28 mouse cellular contexts compared by ENCODE assay signal in the genomic region with DNA sequence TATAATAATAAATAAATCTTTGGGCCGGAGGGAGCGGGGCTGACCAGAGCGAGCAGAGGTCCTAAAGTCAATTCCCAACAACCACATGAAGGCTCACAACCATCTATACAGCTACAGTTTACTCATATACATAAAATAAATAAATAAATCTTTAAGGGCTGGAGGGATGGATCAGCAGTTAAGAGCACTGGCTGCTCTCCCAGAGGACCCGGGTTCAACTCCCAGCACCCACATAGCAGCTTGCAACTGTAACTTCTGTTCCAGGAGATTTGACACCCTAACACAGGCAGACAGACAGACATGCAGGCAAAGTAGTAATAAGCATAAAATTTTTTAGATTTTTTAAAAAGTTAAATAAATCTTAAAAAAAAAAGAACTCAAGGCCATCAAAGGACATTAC.
"Had no signal": no experiment of that assay in that cellular context is flagged by ENCODE, and none has a peak within 500 bp of the region (broad histone marks: within the 10 kb centered on the region; RNA-seq: fewer than 3 reads in every experiment).

No protein-coding gene starts in this region.

- DNase-seq: cerebellum, adult 2 months; cerebellum, adult 8-10 months; cerebellum, adult 9-10 months; cerebellum, adult 9-11 months; cerebellum, postnatal 10 days; cerebellum, postnatal 14 days; cerebellum, postnatal 25 days; cerebellum, postnatal 36 days; embryo, embryonic 11 days; forebrain, postnatal 0 days; gastrocnemius, adult 2 months; gastrocnemius, postnatal 10 days; gastrocnemius, postnatal 14 days; gastrocnemius, postnatal 25 days; gastrocnemius, postnatal 36 days; heart, adult 18-20 months; heart, adult 2 months had no signal

- H3K4me3 ChIP-seq: embryonic facial prominence, embryonic 10.5 days; embryonic facial prominence, embryonic 12.5 days; embryonic facial prominence, embryonic 13.5 days; embryonic facial prominence, embryonic 15.5 days; erythroblast, embryonic 14.5 days; forebrain, embryonic 10.5 days; forebrain, embryonic 12.5 days; forebrain, embryonic 13.5 days; forebrain, embryonic 15.5 days; gastrocnemius, adult 2 months; heart, adult 2 months had no signal

- H3K4me2 ChIP-seq: embryonic facial prominence, embryonic 12.5 days; embryonic facial prominence, embryonic 13.5 days; embryonic facial prominence, embryonic 15.5 days; forebrain, embryonic 12.5 days; forebrain, embryonic 13.5 days; forebrain, embryonic 15.5 days had no signal

- H3K9ac ChIP-seq: embryonic facial prominence, embryonic 12.5 days; embryonic facial prominence, embryonic 13.5 days; embryonic facial prominence, embryonic 15.5 days; forebrain, embryonic 12.5 days; forebrain, embryonic 13.5 days; forebrain, embryonic 15.5 days; forebrain, postnatal 0 days had no signal

- H3K9me3 ChIP-seq: embryonic facial prominence, embryonic 10.5 days; embryonic facial prominence, embryonic 12.5 days; embryonic facial prominence, embryonic 15.5 days; forebrain, embryonic 10.5 days; forebrain, embryonic 12.5 days; forebrain, embryonic 13.5 days; forebrain, embryonic 15.5 days had no signal

- H3K36me3 ChIP-seq: embryonic facial prominence, embryonic 10.5 days; embryonic facial prominence, embryonic 12.5 days; embryonic facial prominence, embryonic 13.5 days; embryonic facial prominence, embryonic 15.5 days; forebrain, embryonic 10.5 days; forebrain, embryonic 12.5 days; forebrain, embryonic 15.5 days had no signal

- H3K27ac ChIP-seq: embryonic facial prominence, embryonic 10.5 days; embryonic facial prominence, embryonic 12.5 days; embryonic facial prominence, embryonic 13.5 days; embryonic facial prominence, embryonic 15.5 days; forebrain, embryonic 10.5 days; forebrain, embryonic 12.5 days; forebrain, embryonic 13.5 days; forebrain, embryonic 15.5 days; gastrocnemius, adult 2 months; heart, adult 2 months had no signal

- ATAC-seq: forebrain, embryonic 13.5 days; forebrain, embryonic 14.5 days; forebrain, embryonic 15.5 days; forebrain, embryonic 16.5 days; forebrain, postnatal 0 days had no signal

- H3K4me1 ChIP-seq: embryonic facial prominence, embryonic 12.5 days had no signal

- H3K27me3 ChIP-seq: embryonic facial prominence, embryonic 12.5 days; embryonic facial prominence, embryonic 13.5 days; embryonic facial prominence, embryonic 15.5 days; forebrain, embryonic 12.5 days; forebrain, embryonic 13.5 days; forebrain, embryonic 15.5 days had no signal
